Mouse (Mus musculus) erythroblast, embryonic 14.5 days (primary cell): Measurements from ENCODE around the gene Jmjd1c. TPM values are rescaled to one million over a fixed set of nuclear protein-coding genes. Genes with fewer than 3 reads are reported as not detected.

Source experiments
- H3K27me3 ChIP-seq: 2 replicates; pipeline ENCODE4 v1.6.1; 2012; ENCODE audit warnings: inconsistent platforms; ENCODE audit not compliant: control insufficient read depth
- H3K36me3 ChIP-seq: 2 replicates; pipeline ENCODE4 v1.6.1; 2012; ENCODE audit warnings: mild to moderate bottlenecking, inconsistent platforms; ENCODE audit not compliant: control insufficient read depth
- H3K4me1 ChIP-seq: 2 replicates; pipeline ENCODE4 v1.6.1; 2012; ENCODE audit warnings: inconsistent platforms; ENCODE audit not compliant: control insufficient read depth
- H3K4me3 ChIP-seq: replicated peaks from 2 replicates; pipeline ENCODE3; 2012; ENCODE audit warnings: moderate library complexity, mild to moderate bottlenecking, inconsistent platforms
- H3K9me3 ChIP-seq: 2 replicates; pipeline ENCODE4 v1.6.1; 2012; ENCODE audit warnings: low read length, inconsistent platforms, mixed read lengths; ENCODE audit not compliant: control insufficient read depth
- GATA1 ChIP-seq: IDR thresholded peaks from 2 replicates; pipeline ENCODE4 v1.6.1; 2012; ENCODE audit warnings: low read length, inconsistent platforms, mixed read lengths
- TAL1 ChIP-seq: IDR thresholded peaks from 3 replicates; pipeline ENCODE4 v1.6.1; 2012; ENCODE audit warnings: low read length, inconsistent platforms, mixed read lengths
- polyA plus RNA-seq: library from polyadenylated mRNA; stranded (reverse); fragments of >175 nt; gene quantifications from 2 replicates; pipeline ENCODE4 v1.2.3, GENCODE M21; 2012

Jmjd1c gene
- polyA plus RNA-seq, 1 experiment: 0.09 TPM

GRCm38 (mm10) chr10:67131709-67132108 is 35.8 kb downstream of the Jmjd1c start:
- no peaks in the 10 kb centered on the region; the same call in 1 of the 2 replicates for H3K9me3 ChIP-seq
- peaks cover 25% of the 10 kb centered on the region for H3K27me3 ChIP-seq
- peaks cover 8% of the 10 kb centered on the region for H3K4me1 ChIP-seq
- TF ChIP-seq TAL1 (no peak), GATA1 (no peak)
- H3K36me3 ChIP-seq: no peaks in the 10 kb centered on the region
- H3K4me3 ChIP-seq: no peak overlapping the region

DNA sequence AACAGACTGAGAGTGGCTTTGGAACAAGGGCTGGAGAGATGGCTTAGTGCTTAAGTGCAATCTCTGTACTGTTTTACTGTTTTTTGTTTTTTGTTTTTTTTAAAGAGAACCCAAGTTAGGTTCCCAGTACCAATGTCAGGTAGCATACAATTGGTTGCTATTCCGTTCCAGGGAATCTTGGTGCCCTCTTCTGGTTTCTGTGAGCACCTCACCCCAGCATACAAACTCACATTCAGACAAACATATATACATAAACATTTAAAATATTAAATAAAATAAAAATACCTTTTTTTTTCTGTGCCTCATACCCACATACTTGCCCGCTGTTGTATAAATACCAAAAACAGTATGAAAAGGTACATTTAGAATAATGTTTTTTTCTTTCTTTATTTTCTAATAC is 38.4 kb downstream of the Jmjd1c start:
- TF ChIP-seq GATA1: no peak
- TF ChIP-seq TAL1: no peak
- peaks cover 3% of the 10 kb centered on the region; the same call in 1 of the 2 replicates for H3K27me3 ChIP-seq
- no peaks in the 10 kb centered on the region for H3K36me3 ChIP-seq
- no peak overlapping the region for H3K4me3 ChIP-seq
- H3K9me3 ChIP-seq: no peaks in the 10 kb centered on the region
- H3K4me1 ChIP-seq: no peaks in the 10 kb centered on the region

GRCm38 (mm10) chr10:67137437-67137836 is 41.5 kb downstream of the Jmjd1c start:
- Histone ChIP-seq H3K9me3 (no peaks in the 10 kb centered on the region), H3K36me3 (no peaks in the 10 kb centered on the region), H3K4me1 (no peaks in the 10 kb centered on the region), H3K4me3 (no peak overlapping the region), H3K27me3 (no peaks in the 10 kb centered on the region)
- TF ChIP-seq TAL1 (no peak), GATA1 (no peak)

GRCm38 (mm10) chr10:67143661-67144060 is 47.7 kb downstream of the Jmjd1c start:
- no peaks in the 10 kb centered on the region for H3K9me3 ChIP-seq
- TF ChIP-seq TAL1 (no peak), GATA1 (no peak)
- no peaks in the 10 kb centered on the region for H3K27me3 ChIP-seq
- H3K36me3 ChIP-seq: no peaks in the 10 kb centered on the region
- H3K4me3 ChIP-seq: no peak overlapping the region
- no peaks in the 10 kb centered on the region for H3K4me1 ChIP-seq

GRCm38 (mm10) chr10:67144269-67144668 is 48.3 kb downstream of the Jmjd1c start:
- Histone ChIP-seq H3K36me3 (no peaks in the 10 kb centered on the region), H3K27me3 (no peaks in the 10 kb centered on the region), H3K9me3 (no peaks in the 10 kb centered on the region), H3K4me1 (no peaks in the 10 kb centered on the region), H3K4me3 (no peak overlapping the region)
- TF ChIP-seq TAL1 (no peak), GATA1 (no peak)

DNA sequence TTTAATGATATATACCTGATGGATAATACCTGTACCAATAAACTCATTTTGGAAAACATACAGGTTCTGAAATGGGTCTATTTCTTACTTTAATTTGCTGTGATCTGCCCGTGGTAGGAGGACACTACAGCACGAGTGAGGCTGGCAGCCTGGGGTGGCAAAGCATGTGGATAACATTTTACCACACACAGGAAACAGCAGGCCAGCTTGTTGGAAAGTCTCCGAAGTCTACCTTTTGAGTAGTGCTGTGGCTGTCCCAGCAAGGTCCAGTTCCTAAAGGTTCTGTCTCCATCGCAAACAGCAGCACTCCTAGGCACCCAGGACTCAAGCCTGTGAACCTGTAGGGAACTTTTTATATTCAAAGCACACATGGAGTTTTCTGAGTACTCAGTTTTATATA is 49.7 kb downstream of the Jmjd1c start:
- Histone ChIP-seq H3K4me3 (no peak overlapping the region), H3K4me1 (no peaks in the 10 kb centered on the region), H3K9me3 (no peaks in the 10 kb centered on the region), H3K36me3 (no peaks in the 10 kb centered on the region), H3K27me3 (no peaks in the 10 kb centered on the region)
- TF ChIP-seq TAL1 (no peak), GATA1 (no peak)

GRCm38 (mm10) chr10:67151766-67152165 is 55.8 kb downstream of the Jmjd1c start:
- no peaks in the 10 kb centered on the region for H3K9me3 ChIP-seq
- H3K4me1 ChIP-seq: peaks cover 2% of the 10 kb centered on the region
- H3K36me3 ChIP-seq: no peaks in the 10 kb centered on the region
- H3K27me3 ChIP-seq: no peaks in the 10 kb centered on the region
- no peak for TF ChIP-seq GATA1
- no peak for TF ChIP-seq TAL1
- no peak overlapping the region for H3K4me3 ChIP-seq

GRCm38 (mm10) chr10:67154647-67155046 is 58.7 kb downstream of the Jmjd1c start:
- Histone ChIP-seq H3K4me1 (peaks cover 2% of the 10 kb centered on the region), H3K9me3 (no peaks in the 10 kb centered on the region), H3K27me3 (no peaks in the 10 kb centered on the region), H3K4me3 (no peak overlapping the region), H3K36me3 (no peaks in the 10 kb centered on the region; the same call in 1 of the 2 replicates)
- no peak for TF ChIP-seq GATA1

GRCm38 (mm10) chr10:67174049-67174448 is 78.1 kb downstream of the Jmjd1c start:
- H3K27me3 ChIP-seq: no peaks in the 10 kb centered on the region
- H3K36me3 ChIP-seq: no peaks in the 10 kb centered on the region
- H3K9me3 ChIP-seq: no peaks in the 10 kb centered on the region
- H3K4me1 ChIP-seq: peaks cover 12% of the 10 kb centered on the region
- TF ChIP-seq GATA1 (no peak), TAL1 (no peak)
- no peak overlapping the region for H3K4me3 ChIP-seq

GRCm38 (mm10) chr10:67176031-67176430 is 80.1 kb downstream of the Jmjd1c start:
- Histone ChIP-seq H3K27me3 (no peaks in the 10 kb centered on the region), H3K4me1 (peaks cover 17% of the 10 kb centered on the region)

More at GRCm38 (mm10) chr10:67176031-67176430, 80.1 kb downstream of the Jmjd1c start:
- Histone ChIP-seq H3K4me3 (no peak overlapping the region), H3K9me3 (no peaks in the 10 kb centered on the region), H3K36me3 (no peaks in the 10 kb centered on the region)
- no peak for TF ChIP-seq GATA1
- no peak for TF ChIP-seq TAL1
